Mouse (Mus musculus) liver, embryonic 16.5 days (tissue): ENCODE measurements around the gene Dynlt1b. TPM values are rescaled to one million over a fixed set of nuclear protein-coding genes. Genes with fewer than 3 reads are reported as not detected.
"Not testable (repeated sequence)": the region's sequence is repeated elsewhere in the genome, so short reads cannot be mapped to it uniquely, and the experiment has no call there.

Experiments
- ATAC-seq: fragments of 200-750 bp; cut with Nextera tagmentation; 2 replicates; pipeline ENCODE4 v1.8.0; 2017; ENCODE audit warnings: low read depth, mild to moderate bottlenecking, moderate number of reproducible peaks, moderate library complexity
- H3K27ac ChIP-seq: fragments of 300-500 bp; sonication (generic); 2 replicates; pipeline ENCODE4 v1.5.1; 2014; ENCODE audit warnings: mild to moderate bottlenecking, low read length
- H3K27me3 ChIP-seq: fragments of 300-500 bp; sonication (generic); 2 replicates; pipeline ENCODE4 v1.6.1; 2014; ENCODE audit warnings: low read depth, low read length, mixed read lengths; ENCODE audit not compliant: control insufficient read depth, insufficient read depth
- H3K36me3 ChIP-seq: fragments of 300-500 bp; sonication (generic); 2 replicates; pipeline ENCODE4 v1.6.1; 2014; ENCODE audit warnings: mild to moderate bottlenecking; ENCODE audit not compliant: control insufficient read depth, insufficient read depth
- H3K4me1 ChIP-seq: fragments of 300-500 bp; sonication (generic); 2 replicates; pipeline ENCODE4 v1.6.1; 2014; ENCODE audit warnings: low read depth, low read length, mixed read lengths; ENCODE audit not compliant: control insufficient read depth
- H3K4me2 ChIP-seq: fragments of 300-500 bp; sonication (generic); 2 replicates; pipeline ENCODE4 v1.6.1; 2014; ENCODE audit warnings: low read depth, low read length, mixed read lengths
- H3K4me3 ChIP-seq: fragments of 300-500 bp; sonication (generic); 2 replicates; pipeline ENCODE4 v1.5.1; 2014; ENCODE audit warnings: low read depth, mild to moderate bottlenecking, low read length
- H3K9ac ChIP-seq: fragments of 300-500 bp; sonication (generic); 2 replicates; pipeline ENCODE4 v1.6.1; 2014; ENCODE audit warnings: low read depth, low read length
- H3K9me3 ChIP-seq: fragments of 300-500 bp; sonication (generic); replicated peaks from 2 replicates; pipeline ENCODE4 v1.6.1; 2016; ENCODE audit warnings: low read length; ENCODE audit not compliant: control insufficient read depth
- WGBS: fragments of 180-500 bp; shearing (Covaris S2); extraction: QIAGEN DNeasy Blood & Tissue Kit; methylation state at CpG from one replicate; pipeline ENCODE4 v1.1.7; 2014; ENCODE audit not compliant: insufficient replicate concordance; 5-methylcytosine and 5-hydroxymethylcytosine counted together
- polyA plus RNA-seq: library from polyadenylated mRNA; unstranded; fragments of >200 nt; fragmentation: Nextera tagmentation; extraction: Ambion mirVana; gene quantifications from 2 replicates; pipeline ENCODE4 v1.2.1, GENCODE M21; 2015

Gene Dynlt1b
- polyA plus RNA-seq, 1 experiment from 2014 or later, result 198 TPM

- not testable (repeated sequence) for H3K4me1 ChIP-seq
Observed at GRCm38 (mm10) chr17:6449166-6449565, 19.3 kb downstream of the Dynlt1b start.

GRCm38 (mm10) chr17:6451205-6451604 lies 21.3 kb downstream of the Dynlt1b start:
- not testable (repeated sequence) for ATAC-seq, H3K27ac ChIP-seq, H3K27me3 ChIP-seq, H3K9me3 ChIP-seq, H3K4me1 ChIP-seq, H3K4me3 ChIP-seq, H3K36me3 ChIP-seq, H3K4me2 ChIP-seq, H3K9ac ChIP-seq
- 69% methylated on average over 2 of the region's 10 CpGs for WGBS

More at GRCm38 (mm10) chr17:6449166-6449565, 19.3 kb downstream of the Dynlt1b start:
- H3K9me3 ChIP-seq, H3K36me3 ChIP-seq, H3K4me3 ChIP-seq, ATAC-seq, H3K9ac ChIP-seq, H3K4me2 ChIP-seq, H3K27ac ChIP-seq, H3K27me3 ChIP-seq: not testable (repeated sequence)
- 76% methylated on average over 12 of the region's 12 CpGs for WGBS

- not testable (repeated sequence) for H3K9ac ChIP-seq, H3K27me3 ChIP-seq, ATAC-seq, H3K4me3 ChIP-seq, H3K9me3 ChIP-seq, H3K4me2 ChIP-seq, H3K27ac ChIP-seq, H3K4me1 ChIP-seq, H3K36me3 ChIP-seq
- WGBS, result 70% methylated on average over 9 of the region's 11 CpGs
Observed at GRCm38 (mm10) chr17:6452689-6453088, 22.8 kb downstream of the Dynlt1b start.

- not testable (repeated sequence) for H3K4me1 ChIP-seq, H3K9me3 ChIP-seq, H3K4me2 ChIP-seq, H3K4me3 ChIP-seq, H3K9ac ChIP-seq, ATAC-seq, H3K27ac ChIP-seq, H3K27me3 ChIP-seq, H3K36me3 ChIP-seq
- WGBS, result 60% methylated on average over 2 of the region's 2 CpGs
Observed at GRCm38 (mm10) chr17:6454703-6455102, 24.8 kb downstream of the Dynlt1b start.

GRCm38 (mm10) chr17:6455883-6456282 lies 26.0 kb downstream of the Dynlt1b start:
- not testable (repeated sequence) for H3K36me3 ChIP-seq, H3K4me3 ChIP-seq, H3K4me2 ChIP-seq, H3K27ac ChIP-seq, H3K9ac ChIP-seq, ATAC-seq, H3K4me1 ChIP-seq, H3K9me3 ChIP-seq, H3K27me3 ChIP-seq
- 82% methylated on average over 11 of the region's 12 CpGs for WGBS

- H3K4me1 ChIP-seq, ATAC-seq, H3K27me3 ChIP-seq, H3K36me3 ChIP-seq, H3K4me2 ChIP-seq, H3K27ac ChIP-seq, H3K9ac ChIP-seq, H3K4me3 ChIP-seq, H3K9me3 ChIP-seq: not testable (repeated sequence)
- WGBS, result 72% methylated on average over 13 of the region's 22 CpGs
Observed at GRCm38 (mm10) chr17:6456614-6457402, 26.9 kb downstream of the Dynlt1b start.

GRCm38 (mm10) chr17:6461083-6461595 lies 31.2 kb downstream of the Dynlt1b start:
- H3K4me1 ChIP-seq, H3K4me3 ChIP-seq, H3K27ac ChIP-seq, H3K9ac ChIP-seq, ATAC-seq, H3K27me3 ChIP-seq, H3K4me2 ChIP-seq, H3K9me3 ChIP-seq, H3K36me3 ChIP-seq: not testable (repeated sequence)
- 74% methylated on average over 5 of the region's 5 CpGs for WGBS

- not testable (repeated sequence) for H3K4me3 ChIP-seq, H3K4me1 ChIP-seq, H3K9ac ChIP-seq, H3K4me2 ChIP-seq, ATAC-seq, H3K27ac ChIP-seq, H3K36me3 ChIP-seq, H3K9me3 ChIP-seq, H3K27me3 ChIP-seq
- WGBS, result 59% methylated on average over 8 of the region's 9 CpGs
Observed at GRCm38 (mm10) chr17:6465735-6466134, 35.8 kb downstream of the Dynlt1b start.

GRCm38 (mm10) chr17:6467638-6468461 lies 37.9 kb downstream of the Dynlt1b start:
- not testable (repeated sequence) for H3K4me1 ChIP-seq, H3K36me3 ChIP-seq, H3K27ac ChIP-seq, H3K4me3 ChIP-seq, H3K9ac ChIP-seq, H3K4me2 ChIP-seq, H3K9me3 ChIP-seq, H3K27me3 ChIP-seq
- 24% methylated on average over 16 of the region's 18 CpGs for WGBS
- peak; percentile 56 for ATAC-seq
